Mouse (Mus musculus) liver, adult (tissue): ENCODE data around the gene Slc8b1.

ENCODE experiments used
- GATA4 ChIP-seq: IDR thresholded peaks from 2 replicates; pipeline ENCODE4 v1.6.1; 2014; ENCODE audit warnings: mild to moderate bottlenecking, low read length; ENCODE audit not compliant: insufficient replicate concordance

Slc8b1 gene

DNA sequence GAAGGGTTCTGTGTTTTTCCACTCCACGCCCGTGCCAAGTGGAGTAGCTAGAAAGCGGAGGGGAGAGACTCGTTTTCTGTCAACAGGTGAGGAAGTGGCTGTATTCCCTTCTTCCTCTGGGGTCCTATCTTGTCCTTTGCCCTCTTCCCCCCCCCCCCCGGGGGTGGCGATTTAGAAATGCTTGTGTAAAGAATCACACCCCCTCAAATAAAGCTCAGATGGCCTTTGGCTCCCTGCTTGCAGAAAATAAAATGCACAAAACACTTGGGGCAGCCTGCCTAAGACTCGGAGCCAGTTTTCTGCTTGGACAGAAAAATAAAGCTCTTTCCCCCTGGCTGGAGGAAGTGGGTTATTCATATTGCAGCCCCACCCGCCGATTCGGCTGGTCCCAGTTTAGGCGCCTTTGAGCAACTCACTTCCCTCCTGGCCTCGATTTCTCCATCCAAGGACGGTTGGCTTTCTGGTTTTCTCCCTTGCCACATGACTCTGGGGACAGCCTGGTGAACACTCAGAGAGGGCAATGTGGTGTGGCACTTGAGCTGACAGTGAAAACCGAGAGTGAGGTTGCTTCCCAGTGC is 764 bp downstream of the Slc8b1 start:
- no peak for TF ChIP-seq GATA4

DNA sequence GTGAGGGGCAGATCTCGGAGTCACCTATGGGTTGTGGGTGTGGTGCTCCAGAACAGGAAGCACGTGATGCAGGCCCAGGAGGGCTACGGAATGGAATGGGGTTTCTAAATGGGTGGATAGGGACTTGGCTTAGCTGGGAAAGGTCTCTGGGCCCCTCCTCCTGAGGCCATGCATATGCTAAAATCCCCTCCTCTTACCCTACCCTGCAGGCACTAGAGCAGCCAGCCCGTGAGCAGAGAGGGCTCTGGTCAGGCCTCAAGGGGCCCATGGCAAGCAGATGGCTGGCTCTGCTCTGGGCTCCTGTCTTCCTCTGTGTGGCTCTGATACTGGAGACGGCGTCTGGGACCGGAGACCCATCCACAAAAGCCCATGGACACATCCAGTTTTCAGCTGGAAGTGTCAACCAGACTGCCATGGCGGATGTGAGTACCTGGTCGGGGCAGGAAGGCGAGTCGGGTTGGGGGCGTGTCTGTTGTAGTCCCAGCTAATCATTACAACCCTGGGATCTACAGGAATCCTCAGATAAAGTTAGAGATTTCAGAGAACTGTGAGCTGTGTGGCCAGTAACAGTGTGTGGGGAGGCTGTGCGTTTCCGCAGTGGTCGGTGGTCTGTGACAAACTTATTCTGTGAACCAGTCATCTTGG is 2.1 kb downstream of the Slc8b1 start:
- TF ChIP-seq GATA4, result no peak

DNA sequence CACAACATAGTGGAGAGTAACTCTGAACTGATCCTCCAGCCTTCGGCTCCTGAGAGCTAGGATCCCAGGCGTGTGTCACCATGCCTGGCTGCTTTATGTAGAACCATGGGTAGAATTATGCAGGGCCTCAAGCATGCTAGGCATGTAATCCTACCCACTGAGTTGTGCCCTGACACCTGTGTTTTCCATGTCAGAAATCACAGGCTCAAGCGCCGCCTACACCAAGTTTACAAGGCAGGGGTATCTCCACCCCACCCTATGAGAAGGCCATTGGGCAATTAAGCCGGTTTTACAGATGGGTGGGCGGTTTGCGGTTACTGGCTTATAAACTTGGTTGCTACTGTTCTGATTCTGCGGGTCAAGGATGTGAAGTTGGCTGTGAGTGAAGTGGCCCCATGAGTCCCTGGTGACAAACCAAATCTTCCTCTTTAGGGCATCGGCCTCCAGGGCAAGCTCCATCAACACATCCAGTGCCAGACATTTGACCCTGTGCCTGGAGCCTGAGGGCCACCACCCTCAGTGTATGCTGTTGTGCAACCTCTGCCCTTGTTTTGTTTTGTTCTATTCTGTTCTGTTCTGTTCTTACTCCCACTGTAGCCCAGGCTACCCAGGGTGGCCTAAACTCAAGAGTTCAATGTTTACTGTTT is 3.2 kb downstream of the Slc8b1 start:
- peak; percentile 71; the same call in 1 of the 2 replicates for TF ChIP-seq GATA4

DNA sequence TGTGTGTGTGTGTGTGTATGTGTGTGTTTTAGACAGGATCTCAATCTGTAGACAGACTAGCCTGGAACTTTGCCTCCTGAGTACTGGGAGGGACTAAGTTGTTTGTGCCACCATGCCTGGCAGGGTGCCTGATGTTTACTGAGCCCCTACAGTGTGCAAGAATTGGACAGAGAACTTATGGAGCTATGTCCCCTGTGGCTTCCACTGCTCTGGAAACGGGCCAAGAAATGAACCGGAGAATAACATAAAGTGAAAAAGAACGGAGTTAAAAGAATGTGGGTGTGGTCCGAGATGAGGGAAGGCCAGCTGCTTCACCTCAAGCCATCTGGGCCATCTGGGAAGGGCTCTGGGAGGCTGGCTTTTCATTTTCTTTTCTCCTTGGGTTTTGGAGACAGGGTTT is 3.8 kb downstream of the Slc8b1 start:
- no peak for TF ChIP-seq GATA4

DNA sequence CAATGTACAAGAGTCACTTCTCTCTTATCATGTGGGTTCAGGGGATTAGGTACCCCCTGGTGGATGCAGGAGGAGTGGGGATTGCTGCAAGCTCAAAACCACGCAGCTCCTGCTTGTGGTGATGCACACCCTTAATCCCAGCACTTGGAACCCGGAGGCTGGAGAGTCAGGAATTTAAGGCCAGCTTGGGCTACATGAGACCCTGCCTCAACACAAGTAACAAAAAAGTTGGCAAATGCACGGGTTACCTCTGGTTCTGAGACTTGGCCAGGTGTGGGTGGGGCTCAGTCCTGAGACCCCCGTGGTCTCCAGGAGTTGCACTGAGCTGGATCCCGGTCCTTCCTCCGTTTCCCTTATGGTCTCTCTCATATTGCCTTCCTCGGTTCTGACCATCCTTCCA is 4.5 kb downstream of the Slc8b1 start:
- no peak for TF ChIP-seq GATA4

- no peak for TF ChIP-seq GATA4
These were observed 5.4 kb downstream of the Slc8b1 start for GRCm38 (mm10) chr5:120516221-120516984.

DNA sequence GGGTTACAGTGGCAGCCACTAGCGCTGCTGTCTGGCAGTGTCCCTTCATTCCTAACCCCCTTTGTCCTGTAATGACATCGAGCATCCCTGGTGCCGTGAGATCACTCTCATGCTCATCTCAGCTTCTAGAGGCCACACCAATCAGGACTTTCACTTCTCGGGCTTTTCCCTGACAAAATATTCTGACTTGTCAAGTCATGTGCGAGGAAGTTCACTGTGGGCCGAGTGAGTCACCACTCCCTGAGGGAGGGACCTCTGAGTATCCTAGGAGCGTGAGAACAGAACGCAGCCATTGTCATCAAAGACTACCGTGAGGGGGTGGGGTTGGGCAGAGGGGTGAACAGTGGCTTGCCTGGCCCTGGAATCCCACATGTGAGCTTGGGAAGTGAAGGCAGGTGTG is 6.6 kb downstream of the Slc8b1 start:
- no peak for TF ChIP-seq GATA4

GRCm38 (mm10) chr5:120522649-120523048 is 11.7 kb downstream of the Slc8b1 start:
- no peak for TF ChIP-seq GATA4

DNA sequence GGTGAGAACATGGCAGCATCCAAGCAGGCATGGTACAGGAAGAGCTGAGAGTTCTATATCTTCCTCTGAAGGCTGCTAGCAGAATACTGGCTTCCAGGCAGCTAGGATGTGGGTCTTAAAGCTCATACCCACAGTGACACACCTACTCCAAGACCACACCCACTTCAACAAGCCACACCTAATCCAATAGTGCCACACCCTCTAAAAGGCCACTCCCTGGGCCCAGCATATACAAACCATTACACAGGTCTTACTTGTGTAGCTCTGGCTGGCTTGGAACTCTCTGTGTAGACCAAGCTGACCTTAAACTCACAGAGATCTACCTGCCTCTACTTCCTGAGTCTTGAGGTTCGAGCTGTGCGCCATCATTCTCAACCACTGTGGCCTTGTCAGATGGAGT is 13.8 kb downstream of the Slc8b1 start:
- no peak for TF ChIP-seq GATA4

DNA sequence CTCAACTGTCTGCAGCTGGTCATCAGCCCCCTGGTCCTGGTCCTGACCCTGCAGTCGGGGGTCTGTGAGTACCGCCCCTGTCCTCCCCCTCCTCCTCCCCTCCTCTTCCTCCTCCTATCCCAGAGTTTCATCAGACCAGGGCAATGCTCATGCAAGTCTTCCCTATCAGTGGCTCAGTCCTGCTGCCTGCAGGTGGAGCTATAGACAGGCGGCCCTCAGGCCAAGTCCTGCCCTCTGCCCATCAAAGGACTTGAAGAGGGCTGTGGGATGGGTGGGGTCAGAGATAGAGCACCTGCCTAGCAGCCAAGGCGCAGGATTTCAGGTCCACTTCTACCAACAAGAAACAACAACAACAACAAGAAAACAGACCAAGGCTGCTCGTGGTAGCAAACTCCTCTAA is 14.8 kb downstream of the Slc8b1 start:
- TF ChIP-seq GATA4, result no peak

- no peak for TF ChIP-seq GATA4
These were observed 15.3 kb downstream of the Slc8b1 start for GRCm38 (mm10) chr5:120526311-120526710.

- TF ChIP-seq GATA4, result no peak
These were observed 16.5 kb downstream of the Slc8b1 start for GRCm38 (mm10) chr5:120527296-120527964.

DNA sequence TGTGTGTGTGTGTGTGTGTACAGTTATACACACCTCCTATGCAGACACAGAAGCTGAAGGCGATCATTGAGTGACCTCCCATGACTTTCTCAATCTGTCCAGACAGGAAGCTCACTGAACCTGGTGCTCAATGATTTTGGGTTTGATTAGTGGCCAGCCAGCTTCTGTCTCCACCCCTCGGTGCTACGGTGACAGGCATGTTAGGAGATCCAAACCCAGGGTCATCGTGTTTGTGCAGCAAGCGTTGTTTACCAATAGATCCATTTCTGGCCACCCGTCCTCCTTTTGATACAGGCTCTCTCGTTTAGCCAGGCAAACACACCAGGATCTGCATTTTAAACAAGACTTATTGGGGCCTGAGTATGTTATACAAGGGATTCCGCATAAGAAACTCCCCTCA is 20.7 kb downstream of the Slc8b1 start:
- no peak for TF ChIP-seq GATA4

DNA sequence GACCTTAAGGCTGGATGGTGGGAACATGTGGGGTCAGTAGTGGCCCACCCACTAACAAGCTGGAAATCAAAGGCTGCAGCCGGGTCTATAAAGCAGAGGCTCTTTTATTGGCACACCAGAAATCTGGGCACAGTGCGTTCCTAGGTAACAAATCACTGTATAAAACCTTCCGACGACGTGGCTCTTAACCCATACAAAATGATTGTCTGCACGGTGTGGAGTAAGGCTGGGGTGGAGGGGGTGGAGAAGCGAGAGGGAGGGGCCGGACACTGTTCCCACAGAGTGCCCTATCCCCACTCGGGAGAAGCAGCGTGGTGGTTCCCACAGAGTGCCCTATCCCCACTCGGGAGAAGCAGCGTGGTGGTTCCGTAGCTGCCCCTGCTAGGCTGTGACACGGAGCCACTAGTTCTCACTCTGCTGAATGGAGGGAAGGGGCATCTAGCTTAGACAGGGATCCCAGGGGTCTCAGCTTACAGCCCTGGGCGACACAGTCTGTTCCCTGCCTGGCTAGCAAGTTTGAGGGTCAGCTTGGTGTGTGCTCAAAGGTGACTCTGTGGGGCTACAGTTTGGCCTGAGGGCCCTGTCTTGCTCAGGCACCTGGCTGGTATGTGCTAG is 23.2 kb downstream of the Slc8b1 start:
- no peak for TF ChIP-seq GATA4

DNA sequence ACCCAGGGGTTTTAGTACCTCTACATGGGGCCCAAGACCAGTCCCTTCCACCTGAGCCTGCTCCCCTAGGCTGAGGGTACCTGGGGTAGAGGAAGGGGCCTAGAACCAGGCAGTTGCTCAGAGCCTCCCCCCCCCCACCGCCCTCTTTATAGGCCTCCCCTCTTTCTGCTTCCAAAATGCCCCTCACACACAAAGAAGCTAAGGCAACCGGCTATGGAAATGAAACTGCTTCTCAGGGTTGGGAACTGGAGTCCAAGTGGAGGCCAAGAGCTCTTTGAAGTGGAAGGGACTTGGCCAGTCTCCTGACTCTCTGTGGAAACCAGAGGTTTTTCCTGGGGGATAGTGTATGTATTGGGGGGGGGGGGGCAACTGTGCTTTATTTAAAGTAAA is 23.7 kb downstream of the Slc8b1 start:
- TF ChIP-seq GATA4, result no peak
